Mouse (Mus musculus) midbrain, embryonic 16.5 days (tissue): ENCODE results near the gene Mepce. TPM values are rescaled to one million over a fixed set of nuclear protein-coding genes. Genes with fewer than 3 reads are reported as not detected.

ENCODE experiments used
- ATAC-seq: fragments of 200-750 bp; cut with Nextera tagmentation; 2 replicates; pipeline ENCODE4 v1.8.0; 2017; ENCODE audit warnings: moderate TSS enrichment
- H3K27ac ChIP-seq: fragments of 300-500 bp; sonication (generic); 2 replicates; pipeline ENCODE4 v1.5.1; 2014; ENCODE audit warnings: mild to moderate bottlenecking, low read length, mixed read lengths
- H3K27me3 ChIP-seq: fragments of 300-500 bp; sonication (generic); 2 replicates; pipeline ENCODE4 v1.6.1; 2014; ENCODE audit warnings: low read depth, low read length, mixed read lengths; ENCODE audit not compliant: control insufficient read depth, insufficient read depth
- H3K36me3 ChIP-seq: fragments of 300-500 bp; sonication (generic); 2 replicates; pipeline ENCODE4 v1.6.1; 2014; ENCODE audit warnings: mild to moderate bottlenecking, low read length, moderate library complexity, mixed read lengths; ENCODE audit not compliant: control insufficient read depth, insufficient read depth
- H3K4me1 ChIP-seq: fragments of 300-500 bp; sonication (generic); 2 replicates; pipeline ENCODE4 v1.6.1; 2014; ENCODE audit warnings: mild to moderate bottlenecking, low read length, mixed read lengths; ENCODE audit not compliant: control insufficient read depth, insufficient read depth
- H3K4me2 ChIP-seq: fragments of 300-500 bp; sonication (generic); 2 replicates; pipeline ENCODE4 v1.6.1; 2014; ENCODE audit warnings: mild to moderate bottlenecking, low read length, mixed read lengths
- H3K4me3 ChIP-seq: fragments of 300-500 bp; sonication (generic); 2 replicates; pipeline ENCODE4 v1.5.1; 2014; ENCODE audit warnings: low read depth, mild to moderate bottlenecking, low read length, moderate library complexity, mixed read lengths
- H3K9ac ChIP-seq: fragments of 300-500 bp; sonication (generic); 2 replicates; pipeline ENCODE4 v1.6.1; 2014; ENCODE audit warnings: low read depth, low read length, mixed read lengths
- H3K9me3 ChIP-seq: fragments of 300-500 bp; sonication (generic); replicated peaks from 2 replicates; pipeline ENCODE4 v1.6.1; 2014; ENCODE audit warnings: mild to moderate bottlenecking, low read length, mixed read lengths; ENCODE audit not compliant: control insufficient read depth, poor library complexity, severe bottlenecking
- WGBS: fragments of 180-500 bp; shearing (Covaris S2); extraction: QIAGEN DNeasy Blood & Tissue Kit; methylation state at CpG from one replicate; pipeline ENCODE4 v1.1.7; 2014; 5-methylcytosine and 5-hydroxymethylcytosine counted together
- polyA plus RNA-seq: library from polyadenylated mRNA; unstranded; fragments of >200 nt; fragmentation: Nextera tagmentation; extraction: Ambion mirVana; gene quantifications from 2 replicates; pipeline ENCODE4 v1.2.1, GENCODE M21; 2015

Mepce gene
- polyA plus RNA-seq, 1 experiment from 2014 or later = 11.6 TPM

- Histone ChIP-seq H3K4me1 (peaks cover 33% of the 10 kb centered on the region), H3K4me3 (peak overlapping the region; percentile 64), H3K27me3 (no peaks in the 10 kb centered on the region), H3K9ac (peak overlapping the region; percentile 54), H3K9me3 (no peaks in the 10 kb centered on the region), H3K27ac (peak overlapping the region; percentile 58; the same call in 1 of the 2 replicates), H3K36me3 (no peaks in the 10 kb centered on the region), H3K4me2 (peak overlapping the region; percentile 96)
- ATAC-seq = no peak
- WGBS = 44% methylated on average over 5 of the region's 5 CpGs
Measured at GRCm38 (mm10) chr5:137748130-137748770, 39.2 kb downstream of the Mepce start.

- H3K36me3 ChIP-seq = no peaks in the 10 kb centered on the region
- no peaks in the 10 kb centered on the region for H3K27me3 ChIP-seq
- H3K9me3 ChIP-seq = no peaks in the 10 kb centered on the region
- ATAC-seq = peak; percentile 11; the same call in 1 of the 2 replicates
- H3K9ac ChIP-seq = peak overlapping the region; percentile 82
- H3K27ac ChIP-seq = peak overlapping the region; percentile 45; the same call in 1 of the 2 replicates
- peaks cover 33% of the 10 kb centered on the region for H3K4me1 ChIP-seq
- peak overlapping the region; percentile 96 for H3K4me2 ChIP-seq
- 8% methylated on average over 26 of the region's 26 CpGs for WGBS
- peak overlapping the region; percentile 64 for H3K4me3 ChIP-seq
Measured at GRCm38 (mm10) chr5:137747326-137747961, 40.0 kb downstream of the Mepce start.

GRCm38 (mm10) chr5:137746851-137747325, 40.6 kb downstream of the Mepce start:
- 0 out of 2 replicates have a peak, but pooled peaks have one; percentile 7 for ATAC-seq
- H3K27ac ChIP-seq = peak overlapping the region; percentile 87
- H3K4me3 ChIP-seq = peak overlapping the region; percentile 64
- H3K9ac ChIP-seq = peak overlapping the region; percentile 82
- WGBS = 1% methylated on average over 16 of the region's 16 CpGs
- no peaks in the 10 kb centered on the region for H3K9me3 ChIP-seq
- no peaks in the 10 kb centered on the region for H3K27me3 ChIP-seq
- H3K4me1 ChIP-seq = peaks cover 33% of the 10 kb centered on the region
- H3K36me3 ChIP-seq = no peaks in the 10 kb centered on the region
- peak overlapping the region; percentile 96 for H3K4me2 ChIP-seq

- WGBS = under 1% methylated on average over 19 of the region's 20 CpGs
- Histone ChIP-seq H3K27me3 (no peaks in the 10 kb centered on the region), H3K9me3 (no peaks in the 10 kb centered on the region), H3K9ac (peak overlapping the region; percentile 82), H3K4me2 (peak overlapping the region; percentile 96), H3K4me3 (peak overlapping the region; percentile 64), H3K36me3 (no peaks in the 10 kb centered on the region), H3K4me1 (peaks cover 37% of the 10 kb centered on the region), H3K27ac (peak overlapping the region; percentile 87)
- ATAC-seq = no peak
Measured at GRCm38 (mm10) chr5:137746282-137746850, 41.1 kb downstream of the Mepce start.

GRCm38 (mm10) chr5:137745214-137746171, 42.0 kb downstream of the Mepce start, which contains the start of gene Tsc22d4:
TSS of gene Tsc22d4 (plus strand) at chr5:137745730.
- H3K4me2 ChIP-seq = peak within 1 kb of the TSS; percentile 96
- peak; percentile 75 for ATAC-seq
- H3K9ac ChIP-seq = peak within 1 kb of the TSS; percentile 82
- no peaks in the 10 kb centered on the region for H3K27me3 ChIP-seq
- H3K27ac ChIP-seq = peak within 1 kb of the TSS; percentile 87
- H3K4me1 ChIP-seq = peaks cover 37% of the 10 kb centered on the region
- no peaks in the 10 kb centered on the region for H3K36me3 ChIP-seq
- no peaks in the 10 kb centered on the region for H3K9me3 ChIP-seq
- 4% methylated on average over 28 of the region's 28 CpGs for WGBS
- peak within 1 kb of the TSS; percentile 64 for H3K4me3 ChIP-seq

GRCm38 (mm10) chr5:137744197-137744596, 43.3 kb downstream of the Mepce start:
- no peaks in the 10 kb centered on the region for H3K9me3 ChIP-seq
- no peak overlapping the region for H3K27ac ChIP-seq
- no peaks in the 10 kb centered on the region for H3K27me3 ChIP-seq
- 90% methylated on average over 6 of the region's 7 CpGs for WGBS
- no peak overlapping the region for H3K9ac ChIP-seq
- no peak for ATAC-seq
- H3K4me1 ChIP-seq = peaks cover 40% of the 10 kb centered on the region
- H3K36me3 ChIP-seq = no peaks in the 10 kb centered on the region
- no peak overlapping the region for H3K4me2 ChIP-seq
- no peak overlapping the region for H3K4me3 ChIP-seq

GRCm38 (mm10) chr5:137742836-137743235, 44.6 kb downstream of the Mepce start:
- no peak overlapping the region for H3K4me3 ChIP-seq
- no peaks in the 10 kb centered on the region for H3K27me3 ChIP-seq
- no peak overlapping the region for H3K9ac ChIP-seq
- no peak overlapping the region for H3K4me2 ChIP-seq
- H3K36me3 ChIP-seq = peaks cover under 1% of the 10 kb centered on the region; the same call in 1 of the 2 replicates
- H3K4me1 ChIP-seq = peaks cover 42% of the 10 kb centered on the region
- no peaks in the 10 kb centered on the region for H3K9me3 ChIP-seq
- no peak overlapping the region for H3K27ac ChIP-seq
- no peak for ATAC-seq
- 95% methylated on average over 6 of the region's 6 CpGs for WGBS

GRCm38 (mm10) chr5:137742048-137742447, 45.4 kb downstream of the Mepce start:
- H3K27ac ChIP-seq = no peak overlapping the region
- peaks cover 3% of the 10 kb centered on the region; the same call in 1 of the 2 replicates for H3K36me3 ChIP-seq
- ATAC-seq = no peak
- no peaks in the 10 kb centered on the region for H3K27me3 ChIP-seq
- WGBS = 69% methylated on average over 10 of the region's 10 CpGs
- peak overlapping the region; percentile 86 for H3K4me2 ChIP-seq
- H3K4me1 ChIP-seq = peaks cover 42% of the 10 kb centered on the region
- H3K9ac ChIP-seq = no peak overlapping the region
- no peaks in the 10 kb centered on the region for H3K9me3 ChIP-seq
- no peak overlapping the region; the same call in 1 of the 2 replicates for H3K4me3 ChIP-seq
